Mouse (Mus musculus): Measurements from ENCODE around the gene Prkch.

Prkch gene

DNA sequence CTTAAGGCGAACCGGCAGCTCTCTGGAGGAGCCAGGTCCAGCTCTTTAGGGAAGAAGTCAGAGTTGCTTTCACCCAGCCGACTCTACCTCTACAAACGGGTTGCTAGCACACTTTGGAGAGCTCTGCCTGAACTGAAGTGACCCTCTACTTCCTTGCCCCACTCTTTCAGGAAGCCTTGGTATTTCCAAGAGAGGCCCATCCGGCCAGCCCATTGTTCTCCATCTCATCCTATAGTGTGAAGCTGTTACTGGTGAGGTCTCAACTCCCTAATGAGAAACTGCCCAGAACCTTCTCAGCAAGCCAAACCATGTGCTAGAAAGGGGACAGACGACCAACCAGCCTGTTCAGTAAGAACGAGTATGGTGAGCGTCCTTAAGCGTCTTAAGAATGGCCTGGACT is 1.3 kb upstream of the Prkch start:
- DNase-seq: no peak

DNA sequence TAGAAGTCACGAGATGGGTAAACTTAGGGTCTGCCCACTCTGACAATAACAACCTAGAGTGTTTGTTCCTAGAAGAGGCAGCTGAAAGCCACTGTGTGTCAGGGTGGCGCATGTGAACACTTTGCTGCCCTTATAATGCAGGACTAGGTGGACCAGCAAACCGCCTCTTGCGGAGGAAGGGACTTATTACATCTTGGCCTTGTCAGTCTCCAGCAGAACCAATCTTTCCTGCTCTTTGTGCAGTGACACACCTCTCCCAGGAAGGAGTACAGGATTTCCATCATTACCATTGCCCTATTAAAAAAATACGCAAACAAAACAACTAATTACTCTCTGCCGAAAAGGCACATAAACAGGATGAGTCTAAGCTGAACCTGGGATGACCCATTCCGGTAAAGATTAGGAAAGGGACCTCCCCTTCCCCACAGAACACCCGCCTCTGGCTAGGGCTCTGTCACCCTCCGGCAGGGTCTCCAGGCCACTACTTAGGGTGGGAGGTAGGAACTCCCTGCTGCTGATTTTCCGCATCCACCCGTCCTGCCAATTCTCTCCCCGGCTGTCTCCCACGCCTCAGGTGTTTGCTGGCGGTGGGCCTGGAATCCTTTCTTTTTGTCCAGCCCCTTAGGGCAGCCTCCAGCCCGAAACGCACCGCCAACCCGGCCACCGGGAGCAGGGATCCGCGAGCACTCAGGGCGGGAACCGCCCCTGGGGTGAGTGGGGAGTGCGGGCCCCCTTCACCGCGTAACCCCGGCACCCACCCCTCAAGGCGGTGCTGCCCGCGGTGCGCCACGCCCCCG is 585 bp upstream of the Prkch start:
- DNase-seq: peak; percentile 13 to 44

DNA sequence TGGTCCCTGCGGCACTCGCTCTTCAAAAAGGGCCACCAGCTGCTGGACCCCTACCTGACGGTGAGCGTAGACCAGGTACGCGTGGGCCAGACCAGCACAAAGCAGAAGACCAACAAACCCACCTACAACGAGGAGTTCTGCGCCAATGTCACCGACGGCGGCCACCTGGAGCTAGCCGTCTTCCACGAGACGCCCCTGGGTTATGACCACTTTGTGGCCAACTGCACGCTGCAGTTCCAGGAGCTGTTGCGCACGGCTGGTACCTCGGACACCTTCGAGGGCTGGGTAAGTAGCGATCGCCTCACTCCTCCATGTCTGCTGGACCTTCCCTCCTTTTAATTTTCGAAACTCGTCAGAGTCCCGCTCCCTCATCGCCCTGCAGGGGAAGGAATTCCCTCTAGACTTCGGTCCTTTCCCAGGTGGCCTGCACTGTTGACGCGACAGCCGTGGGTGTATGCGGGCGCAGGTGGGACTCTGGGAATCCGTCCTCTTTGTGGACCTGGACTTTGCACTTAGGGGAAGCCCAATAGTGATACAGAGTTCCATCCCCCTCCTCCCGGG is 725 bp downstream of the Prkch start:
- DNase-seq: peak in 1 of 2 experiments; percentile 7

DNA sequence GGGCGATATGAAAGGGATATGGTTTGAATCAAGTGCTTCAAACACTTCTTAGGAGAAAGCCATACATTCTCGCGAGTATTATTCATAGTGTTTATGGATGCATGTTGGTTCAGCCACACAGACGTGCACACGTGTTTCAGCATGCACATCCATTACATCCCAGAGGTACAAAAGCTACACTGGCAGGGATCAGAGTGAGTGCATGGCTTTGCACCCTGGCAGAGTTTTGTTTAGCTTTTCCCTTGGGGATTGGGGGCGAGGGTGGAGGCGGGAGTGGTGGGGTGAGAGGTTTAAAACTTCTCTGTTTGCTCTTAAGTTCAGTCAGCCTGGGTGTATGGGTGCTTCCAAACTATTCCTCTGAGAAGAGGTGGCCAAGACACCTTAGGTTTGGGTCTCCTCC is 1.3 kb downstream of the Prkch start:
- DNase-seq: no peak

DNA sequence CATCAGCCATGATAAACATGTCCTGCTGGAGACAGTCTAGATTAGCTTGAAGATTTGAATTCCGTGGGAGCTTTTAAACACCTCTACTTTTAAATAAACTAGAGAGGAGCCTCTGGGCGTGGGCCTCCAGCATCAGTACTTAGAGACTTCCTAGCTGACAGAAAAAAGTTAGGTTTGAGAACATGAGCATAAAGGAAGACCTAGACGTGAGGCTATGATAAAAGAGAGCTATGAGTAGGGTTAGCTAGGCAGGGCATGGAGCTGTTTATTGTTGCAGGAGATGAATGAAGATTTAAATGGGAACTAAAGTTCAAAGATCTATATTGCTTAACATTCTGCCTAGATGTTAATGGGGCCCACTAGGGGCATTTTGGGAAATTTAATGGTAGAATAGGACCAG is 2.7 kb downstream of the Prkch start:
- no peak for DNase-seq

DNA sequence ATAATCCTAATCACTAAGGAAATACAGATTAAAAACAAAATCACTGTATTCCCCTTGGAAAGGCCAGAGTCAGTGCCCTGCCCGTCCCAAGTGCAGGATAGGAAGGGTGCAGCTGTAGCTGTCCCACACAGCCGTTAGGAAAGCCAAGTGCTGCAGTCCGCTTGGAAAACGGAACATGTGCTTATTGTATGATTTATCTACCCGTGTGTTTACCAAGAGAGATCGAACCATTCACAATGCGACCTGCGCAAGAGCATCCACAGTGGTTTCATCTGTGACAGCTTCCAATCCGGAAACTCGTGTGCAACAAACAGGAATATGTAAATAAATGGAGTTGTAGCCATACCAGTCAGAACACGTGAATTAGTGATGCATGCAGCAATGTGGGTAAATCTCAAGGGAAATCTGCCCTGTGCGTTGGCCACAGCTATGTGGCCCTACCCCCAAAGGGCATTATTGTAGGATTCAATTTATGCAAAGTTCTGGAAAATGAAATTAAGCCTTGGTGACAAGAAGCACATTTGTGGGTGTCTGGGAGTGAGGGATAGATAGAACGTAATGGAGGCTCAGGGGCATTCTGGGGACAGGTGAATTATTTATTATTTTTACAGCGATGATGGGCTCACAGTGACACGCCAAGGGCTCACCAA is 6.2 kb downstream of the Prkch start:
- no peak for DNase-seq

DNA sequence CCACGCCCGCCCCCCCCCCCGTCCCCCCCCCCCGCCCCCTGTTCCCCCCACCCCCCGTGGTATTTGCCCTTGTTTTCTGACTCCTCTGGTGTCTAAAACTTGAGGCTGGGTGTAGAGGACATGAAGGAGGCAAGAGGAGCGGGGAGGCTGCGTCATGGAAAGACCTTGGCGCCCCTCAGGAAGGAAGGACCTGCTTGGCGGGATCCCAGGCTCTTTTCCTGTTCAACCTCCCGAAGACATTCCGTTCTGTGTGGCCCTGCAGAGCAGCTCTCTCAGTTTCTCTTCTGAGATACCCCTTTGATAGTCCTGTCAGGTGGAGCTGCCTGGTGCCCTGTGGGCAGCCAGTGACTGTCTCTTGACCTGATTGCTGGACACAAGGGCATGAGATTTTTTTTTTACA is 7.0 kb downstream of the Prkch start:
- DNase-seq: no peak

DNA sequence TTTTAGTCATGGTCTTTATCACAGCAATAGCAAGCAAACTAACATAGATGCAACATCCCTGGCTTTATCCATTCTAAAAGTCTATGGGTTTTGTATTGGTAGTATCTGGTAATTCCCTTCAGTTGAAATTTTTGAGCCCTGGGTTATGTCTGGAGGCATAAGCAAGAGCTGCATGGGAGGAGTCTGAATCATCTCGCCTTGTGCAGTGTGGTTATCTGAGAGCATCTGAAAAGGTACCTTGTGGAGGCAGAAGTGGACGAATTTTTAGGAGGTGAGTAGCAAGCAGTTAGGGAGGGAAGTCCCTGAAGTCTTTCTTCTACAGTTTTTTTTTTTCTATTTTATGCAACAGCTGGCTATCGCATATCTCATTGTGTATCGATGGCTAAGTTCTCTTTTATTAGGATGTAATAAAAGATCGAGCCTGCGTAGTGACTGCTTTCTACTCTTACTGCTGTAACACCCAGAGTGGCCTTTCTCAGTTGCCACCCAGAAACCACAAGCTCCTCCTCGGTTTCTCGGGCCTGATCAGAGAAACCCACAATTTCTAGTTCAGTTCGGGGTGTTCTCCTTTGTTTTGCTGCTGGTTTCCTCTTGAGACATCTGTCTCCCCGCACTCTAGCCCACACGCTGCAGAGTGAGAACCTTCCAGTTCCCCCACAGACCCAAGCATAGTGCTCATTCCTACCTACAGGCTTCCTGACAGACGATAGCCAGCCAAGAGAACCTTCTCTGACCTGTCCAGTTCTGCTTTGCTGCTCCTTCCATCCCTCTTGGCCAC is 8.6 kb downstream of the Prkch start:
- DNase-seq: no peak

DNA sequence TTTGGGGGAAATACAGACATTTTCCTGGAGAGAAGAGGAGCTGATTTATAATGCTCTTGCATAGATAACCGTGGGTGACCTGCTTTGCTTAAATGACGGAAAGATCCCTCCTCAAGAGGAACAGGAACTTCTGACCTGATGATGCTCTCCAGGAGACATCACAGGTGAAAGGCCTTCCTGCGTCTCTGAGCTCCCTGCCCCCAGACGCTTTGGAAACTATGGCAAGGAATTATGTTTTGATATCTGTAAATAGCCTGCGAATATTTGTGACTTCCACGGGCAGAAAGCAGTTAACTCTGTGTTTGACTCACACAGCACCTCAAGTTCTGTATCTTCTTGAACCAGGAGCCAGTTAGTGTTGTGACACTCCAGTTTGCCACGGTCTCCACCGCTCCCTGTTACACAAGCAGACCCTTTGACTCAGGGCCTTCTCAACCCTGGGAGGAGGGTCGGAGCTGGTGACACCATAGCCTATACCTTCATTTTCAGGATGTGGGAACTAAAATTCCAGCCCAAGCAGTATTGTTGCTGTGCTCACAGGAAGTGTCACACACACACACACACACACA is 9.7 kb downstream of the Prkch start:
- DNase-seq: no peak

DNA sequence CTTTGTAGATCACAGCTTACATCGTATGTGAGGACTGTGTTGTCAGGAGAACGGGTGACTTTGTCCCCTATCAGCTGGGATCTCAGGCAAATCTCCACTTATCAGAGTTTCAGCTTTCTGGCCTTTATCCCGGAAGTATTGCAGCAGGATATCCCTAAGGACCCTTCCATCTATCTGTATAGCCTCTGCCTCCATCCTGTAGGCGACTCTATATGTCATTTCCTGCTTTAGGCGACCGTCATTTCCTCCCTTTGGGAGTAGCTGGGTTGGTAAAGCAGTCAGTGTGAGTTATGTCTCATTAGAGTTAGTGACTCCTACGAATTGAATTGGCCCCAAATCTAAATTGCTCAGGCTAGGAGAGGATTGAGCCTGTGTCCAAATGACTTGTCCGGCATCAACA is 10.6 kb downstream of the Prkch start:
- no peak for DNase-seq

DNA sequence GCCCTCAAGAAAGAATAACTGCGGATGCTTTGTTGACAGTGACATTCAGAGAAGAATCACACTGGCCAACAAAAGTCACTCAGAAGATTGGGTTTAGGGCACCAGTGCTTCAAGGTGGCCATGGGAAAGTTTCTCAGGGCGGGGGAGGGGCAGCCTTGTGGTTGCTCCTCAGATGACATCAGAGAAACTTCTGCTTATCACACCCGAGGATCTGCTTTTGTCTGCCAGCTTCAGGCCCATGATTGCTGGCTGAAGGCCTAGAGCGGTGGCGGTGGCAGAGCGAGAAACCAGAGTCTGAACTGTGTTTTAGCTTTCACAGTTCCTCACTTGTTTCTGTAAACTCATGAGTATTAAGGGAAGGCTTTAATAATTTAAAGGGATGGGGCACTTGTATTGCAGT is 13.6 kb downstream of the Prkch start:
- DNase-seq: peak in 1 of 2 experiments; percentile 10

DNA sequence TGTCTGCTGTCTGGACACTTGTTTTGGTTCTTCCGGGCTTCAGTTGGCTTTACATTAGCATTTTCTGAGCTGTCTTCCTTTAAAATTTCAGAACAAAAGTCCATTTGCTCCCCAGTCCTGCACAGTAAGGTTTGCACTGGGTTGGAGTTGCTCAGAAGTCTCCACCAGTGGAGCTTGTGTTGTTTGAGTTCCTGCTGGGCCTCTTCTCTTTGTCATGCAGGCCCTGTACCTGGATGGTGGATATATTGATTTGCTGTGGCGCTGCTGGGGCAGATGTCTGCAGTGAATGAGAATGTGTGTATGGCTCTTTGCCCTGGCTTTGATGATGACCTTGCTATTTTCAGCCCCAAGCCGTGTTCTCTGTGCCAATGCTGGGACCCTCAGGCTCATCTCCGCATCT is 15.9 kb downstream of the Prkch start:
- DNase-seq: no peak

DNA sequence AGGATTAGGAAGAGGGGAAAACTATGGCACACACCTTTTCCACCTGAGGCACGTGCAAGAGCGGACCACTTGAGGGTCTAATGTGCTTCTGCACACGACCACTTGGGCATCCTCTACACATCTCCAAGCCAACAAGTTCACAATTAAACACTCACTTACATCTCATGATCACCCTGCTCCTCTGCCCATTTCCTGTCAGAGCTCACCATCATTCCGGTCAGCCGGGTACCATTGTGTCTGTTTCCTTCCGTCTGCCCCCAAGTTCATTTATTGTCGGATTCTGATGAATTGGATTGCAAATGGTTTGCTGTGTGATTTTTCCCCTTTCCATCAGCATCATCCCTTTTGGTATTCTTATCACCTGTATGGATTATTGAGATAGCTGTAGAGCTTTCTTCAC is 18.4 kb downstream of the Prkch start:
- DNase-seq: no peak

DNA sequence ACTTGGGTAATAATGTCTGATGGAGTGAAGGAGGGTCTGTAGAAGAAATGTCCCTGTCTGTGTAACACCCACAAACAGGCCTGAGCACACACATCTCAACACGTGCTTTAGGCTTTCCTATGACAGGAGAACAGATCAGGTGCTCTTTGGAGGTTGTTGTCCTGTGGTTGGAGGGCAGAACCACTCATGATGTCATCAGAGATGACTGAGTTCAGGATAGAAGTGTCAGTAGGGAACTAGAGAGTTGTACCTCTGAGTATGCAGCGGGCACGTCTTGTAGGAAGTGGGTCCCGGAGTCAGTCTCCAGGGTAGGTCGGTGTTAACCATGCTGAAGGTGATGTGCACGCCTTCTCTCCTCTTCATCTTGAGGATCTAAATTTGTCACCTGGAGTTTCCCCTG is 19.1 kb downstream of the Prkch start:
- no peak for DNase-seq

DNA sequence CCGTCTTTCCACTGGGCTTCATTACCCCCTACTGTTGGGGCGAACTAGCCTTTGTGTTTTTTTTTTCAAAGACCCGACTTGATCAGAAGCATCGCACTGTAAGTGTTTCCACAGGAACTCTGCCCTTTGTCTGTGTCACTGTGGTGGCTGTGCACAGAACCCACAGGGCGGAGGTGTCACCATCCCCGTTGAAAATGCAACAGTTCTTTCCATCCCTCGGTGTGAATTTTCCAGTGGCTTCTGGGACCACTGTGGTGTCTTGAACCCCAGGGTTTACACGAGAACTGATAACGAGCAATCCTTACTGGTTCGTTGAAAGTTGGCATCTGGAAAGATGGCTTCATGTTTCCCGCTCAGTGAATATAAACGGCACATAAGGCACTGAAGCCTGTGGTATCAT is 20.2 kb downstream of the Prkch start:
- DNase-seq: no peak

DNA sequence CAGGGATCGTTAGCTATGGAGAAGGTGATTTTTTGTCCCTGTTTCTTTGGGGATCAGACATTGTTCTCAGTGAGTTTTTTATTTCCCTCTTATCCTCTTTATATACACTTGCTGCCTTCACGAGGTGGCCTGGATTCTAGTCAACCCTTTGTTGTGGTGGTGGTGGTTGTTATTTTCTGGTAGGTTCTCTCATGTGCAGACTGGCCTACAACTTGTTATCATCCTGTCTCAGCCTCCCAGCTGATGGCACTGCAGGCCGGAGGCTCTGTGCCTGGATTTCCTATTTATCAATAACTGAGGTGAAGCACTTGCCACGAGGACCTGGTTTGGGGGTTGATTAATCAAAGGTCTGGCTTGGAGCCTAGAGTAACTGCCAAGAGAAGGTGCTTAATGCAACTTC is 20.6 kb downstream of the Prkch start:
- no peak for DNase-seq

DNA sequence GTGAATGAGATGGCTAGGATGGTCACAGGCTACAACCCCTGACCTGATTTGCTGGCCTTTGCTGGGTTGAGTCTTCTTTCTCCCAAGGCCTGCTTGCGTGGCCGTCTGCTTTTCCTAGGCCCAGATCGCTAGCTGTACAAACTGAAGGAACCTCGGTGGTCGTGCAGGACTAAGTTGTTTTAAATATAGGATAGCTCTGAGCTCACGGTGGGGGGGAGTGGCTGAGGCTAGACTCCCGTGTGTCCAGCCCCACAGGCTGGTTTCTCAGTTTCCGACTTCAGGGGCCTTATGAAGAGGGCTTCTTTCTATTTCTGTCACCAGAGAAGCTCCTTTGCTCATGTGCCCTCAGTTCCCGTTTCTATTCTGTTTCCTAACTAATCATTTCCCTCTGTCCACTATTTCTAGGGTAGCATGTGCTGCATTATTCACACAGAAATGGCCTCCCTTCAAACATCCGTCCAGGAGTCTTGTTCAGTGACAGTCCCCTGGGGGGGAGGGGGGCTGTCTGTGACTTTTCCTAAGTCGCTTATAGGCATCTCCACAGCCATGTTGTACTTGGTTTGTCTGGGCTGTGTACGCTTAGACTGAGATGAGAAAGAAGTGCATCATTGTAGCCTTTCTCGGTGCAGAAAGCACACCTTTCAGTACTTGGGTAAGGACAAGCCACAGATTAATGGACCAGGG is 22.9 kb downstream of the Prkch start:
- no peak for DNase-seq

DNA sequence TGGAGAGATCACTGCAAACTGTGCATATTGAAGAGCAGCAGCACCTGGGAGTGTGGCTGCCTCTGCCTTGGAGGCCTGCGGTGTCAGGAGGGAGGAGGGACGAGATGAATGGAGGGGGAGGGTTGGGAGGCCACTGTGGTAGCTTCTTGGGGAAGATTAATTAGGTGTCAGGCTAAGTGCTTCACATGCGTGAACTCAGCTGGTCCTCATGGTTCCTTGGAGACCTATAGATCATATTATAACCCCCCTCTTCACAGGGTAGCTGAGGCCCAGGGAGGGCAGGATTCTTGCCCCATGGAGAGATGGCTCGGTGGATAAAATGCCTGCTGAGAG is 23.4 kb downstream of the Prkch start:
- DNase-seq: no peak

DNA sequence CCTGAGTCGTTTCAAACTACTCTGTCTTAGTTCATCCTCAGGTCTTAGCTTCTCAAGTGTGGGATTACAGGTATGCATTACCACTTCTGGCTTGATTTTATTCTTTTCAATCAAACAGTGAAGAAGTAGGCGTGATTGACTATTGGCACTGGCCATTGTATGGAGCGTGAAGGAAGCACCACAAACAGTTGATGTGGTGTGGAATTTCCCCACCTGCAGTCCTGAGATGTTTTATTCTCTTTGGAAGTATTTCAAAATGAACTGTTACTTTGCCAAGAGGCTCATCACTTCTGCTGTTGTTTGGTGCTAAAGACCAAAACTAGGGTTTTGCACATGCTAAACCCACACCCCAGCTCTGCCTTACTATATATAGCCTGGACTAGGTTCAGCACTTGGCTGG is 24.7 kb downstream of the Prkch start:
- DNase-seq: no peak

DNA sequence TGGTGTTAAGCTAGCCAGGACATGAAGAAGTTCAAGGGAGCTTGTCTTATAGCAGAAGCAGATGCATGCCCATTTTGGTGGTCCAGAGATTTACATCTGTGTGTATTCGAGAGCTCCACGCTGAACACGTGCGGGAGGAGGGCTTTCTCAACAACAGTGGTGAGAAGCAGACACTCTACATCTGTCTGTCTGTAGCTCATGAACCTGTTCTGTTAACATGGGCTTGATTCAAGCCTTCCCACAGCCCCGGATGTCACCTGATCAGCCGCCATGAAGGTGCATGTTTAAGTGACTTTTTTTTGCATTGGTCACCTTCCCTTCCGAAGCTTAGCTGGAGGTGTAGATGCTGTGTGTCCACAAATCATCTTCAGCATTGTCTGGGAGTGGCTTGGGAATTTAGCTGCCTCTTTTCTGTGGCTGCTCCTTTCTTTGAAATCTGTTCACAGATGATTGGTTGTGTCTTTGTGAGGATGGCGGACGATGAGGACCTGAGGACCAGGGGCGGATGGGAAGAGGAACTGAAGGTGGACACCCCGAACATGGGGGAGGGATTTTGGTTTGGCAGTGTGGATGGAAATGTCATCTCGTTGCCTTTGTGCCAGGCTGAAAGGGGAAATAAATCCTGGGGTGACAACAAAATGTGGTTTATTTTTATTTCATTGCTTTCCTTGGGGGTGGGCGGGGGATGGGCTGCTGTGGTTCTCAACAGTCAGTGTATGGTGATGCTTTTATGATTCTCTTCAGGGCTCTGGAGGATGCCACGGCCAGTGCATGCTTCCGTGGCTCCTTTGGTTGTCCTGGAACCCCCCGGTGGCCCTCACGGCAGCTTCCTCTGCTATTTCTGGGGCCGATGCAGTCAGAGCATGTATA is 25.3 kb downstream of the Prkch start:
- no peak for DNase-seq

DNA sequence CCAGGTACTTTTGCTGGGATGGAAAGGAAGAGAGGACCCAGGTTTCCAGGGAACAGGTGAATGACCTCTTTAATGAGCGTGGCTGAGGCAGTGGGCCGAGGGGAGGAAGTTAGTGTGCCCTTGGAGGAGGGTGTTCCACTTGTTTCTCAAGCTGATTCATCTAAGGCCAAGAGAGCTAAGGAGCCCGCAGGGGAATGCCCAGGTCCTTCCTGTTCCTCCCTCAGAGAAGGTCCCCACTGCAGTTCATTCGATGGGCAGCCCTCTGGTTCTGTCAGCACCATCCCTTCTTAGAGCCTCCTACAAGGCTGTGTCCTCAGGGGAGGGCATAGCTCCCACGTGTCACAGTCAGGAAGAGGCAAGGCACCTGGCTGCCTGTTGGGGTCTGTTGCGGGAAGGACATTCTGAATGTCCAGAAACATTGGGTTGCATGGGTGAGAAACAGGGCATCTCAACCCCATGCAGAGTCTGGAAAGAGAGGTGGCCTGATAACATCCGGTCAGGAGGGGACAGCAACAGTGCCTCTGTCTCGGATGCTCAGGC is 26.3 kb downstream of the Prkch start:
- no peak for DNase-seq

DNA sequence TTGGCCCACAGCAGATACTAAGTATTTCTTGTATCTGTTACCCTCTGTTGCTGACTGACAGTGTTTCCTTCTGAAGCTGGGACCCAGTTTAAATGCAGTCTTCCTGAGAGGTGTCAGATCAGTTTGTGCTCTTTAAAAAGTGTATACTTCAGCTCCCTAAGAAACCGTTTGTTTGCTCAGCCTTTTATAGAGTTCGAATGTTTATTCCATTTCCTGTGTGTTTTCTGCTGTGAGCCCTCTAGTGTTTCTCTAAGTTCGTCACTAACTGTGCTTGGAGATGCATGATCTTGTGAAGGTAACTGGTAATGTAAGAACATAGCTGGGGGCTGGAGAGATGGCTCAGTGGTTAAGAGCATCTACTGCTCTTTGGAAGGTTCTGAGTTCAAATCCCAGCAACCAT is 27.1 kb downstream of the Prkch start:
- no peak for DNase-seq

All from cerebellum, postnatal 14 days (tissue).